Mouse (Mus musculus) T-cell, adult 66 days (primary cell): Measurements from ENCODE around the gene Col7a1. TPM values are rescaled to one million over a fixed set of nuclear protein-coding genes. Genes with fewer than 3 reads are reported as not detected.

Experiments
- total RNA-seq, 2 experiments: library from RNA; stranded (reverse); gene quantifications; 3 replicates in 1 of 2; 4 replicates in 1 of 2; pipeline ENCODE4 v1.2.4; 2023

Col7a1 gene
- total RNA-seq: 1 to 10 TPM; 3.8 to 5.5 TPM

DNA sequence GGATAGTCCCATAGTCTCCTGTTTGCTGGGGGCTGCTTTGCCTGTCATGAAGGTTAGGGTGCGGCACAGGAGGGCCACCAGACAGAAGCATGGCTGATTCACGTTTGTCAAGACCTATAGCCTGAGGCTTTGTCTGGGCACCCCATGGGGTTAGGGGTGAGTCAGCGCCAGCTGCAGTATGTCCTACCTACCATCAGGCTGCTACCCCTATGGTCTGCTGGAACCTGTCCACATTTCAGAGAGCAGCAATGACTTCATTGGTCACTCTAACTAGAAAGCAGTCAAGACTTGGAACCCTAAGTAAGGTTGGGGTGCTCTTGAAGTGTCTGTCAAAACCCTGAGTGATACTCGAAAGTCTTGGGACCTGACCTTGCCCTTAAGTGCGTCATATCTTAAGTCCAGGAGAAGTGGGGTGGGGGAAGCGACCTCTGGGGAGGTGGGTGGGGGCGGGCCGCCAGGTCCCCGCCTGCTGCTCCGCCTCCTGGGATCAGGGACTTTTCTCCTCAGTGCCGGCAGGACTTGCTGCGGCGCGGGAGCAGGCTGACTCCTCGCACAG lies at the start of gene Col7a1:
Gene Col7a1 (plus strand): TSS at position 506 of the 556 bp plus-strand sequence.

DNA sequence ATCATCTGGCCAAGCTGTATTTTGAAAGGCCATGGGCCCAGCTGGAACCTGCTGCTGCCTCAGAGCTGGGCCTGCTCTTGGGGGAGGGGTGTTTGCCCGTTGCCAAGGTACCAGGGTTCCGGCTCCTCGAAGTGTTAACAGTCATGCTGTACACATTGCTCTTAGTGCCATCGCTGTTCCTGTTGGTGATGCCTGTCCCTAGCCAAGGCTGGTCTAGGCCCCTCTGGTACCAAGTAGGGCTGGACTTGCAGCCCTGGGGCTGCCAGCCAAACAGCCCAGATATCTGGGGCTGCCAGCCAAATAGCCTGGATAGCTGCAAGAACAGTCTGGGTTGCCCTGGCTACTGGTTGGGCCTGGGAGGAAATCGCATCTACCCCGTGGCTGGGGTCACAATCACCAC lies 38.9 kb upstream of the Col7a1 start, which contains the start of gene Tmem89:
Gene Tmem89 (plus strand): TSS at position 129 of the 400 bp plus-strand sequence.

DNA sequence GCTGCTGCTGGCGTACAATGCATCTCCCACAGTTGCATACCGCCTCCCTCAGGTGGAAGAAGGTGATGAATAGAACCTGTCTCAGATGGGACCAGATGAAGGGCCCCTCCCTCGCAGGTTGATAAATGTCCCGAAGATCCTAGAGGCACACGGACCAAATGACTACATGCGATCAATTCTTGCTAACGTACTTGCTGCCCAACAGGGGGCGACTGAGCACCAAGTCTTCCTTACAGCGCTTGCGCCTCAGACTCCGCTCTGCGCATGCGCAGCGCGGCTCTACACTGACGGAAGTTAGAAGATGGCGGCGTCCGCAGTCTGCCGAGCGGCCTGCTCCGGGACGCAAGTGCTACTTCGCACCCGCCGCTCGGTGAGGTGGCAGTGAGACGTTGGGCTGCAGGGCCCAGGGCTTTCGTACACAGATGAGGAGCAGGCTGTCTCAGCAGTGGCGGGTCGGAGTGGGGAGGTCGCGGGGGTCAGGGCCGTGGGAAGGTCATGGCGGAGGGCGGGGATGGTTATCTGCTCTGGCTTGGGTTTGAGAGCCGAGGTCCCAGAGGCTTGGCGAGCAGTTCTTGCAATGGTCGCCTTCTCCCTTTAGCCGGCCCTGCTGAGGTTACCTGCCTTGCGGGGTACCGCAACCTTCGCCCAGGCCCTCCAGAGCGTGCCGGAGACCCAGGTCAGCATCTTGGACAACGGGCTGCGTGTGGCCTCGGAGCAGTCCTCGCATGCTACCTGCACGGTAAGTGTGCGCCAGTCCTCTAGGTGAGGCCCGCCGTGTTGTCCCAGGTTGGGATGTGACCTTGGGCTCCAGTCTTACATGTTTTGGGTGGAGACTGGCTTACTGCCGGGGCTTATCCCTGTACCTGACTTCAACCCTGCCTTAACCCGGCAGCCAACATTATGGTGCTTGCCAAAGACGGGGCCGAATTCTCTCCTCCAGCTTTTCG lies 16.7 kb upstream of the Col7a1 start, which contains the start of gene Uqcrc1:
Gene Uqcrc1 (plus strand): TSS at position 216 of the 947 bp plus-strand sequence.

DNA sequence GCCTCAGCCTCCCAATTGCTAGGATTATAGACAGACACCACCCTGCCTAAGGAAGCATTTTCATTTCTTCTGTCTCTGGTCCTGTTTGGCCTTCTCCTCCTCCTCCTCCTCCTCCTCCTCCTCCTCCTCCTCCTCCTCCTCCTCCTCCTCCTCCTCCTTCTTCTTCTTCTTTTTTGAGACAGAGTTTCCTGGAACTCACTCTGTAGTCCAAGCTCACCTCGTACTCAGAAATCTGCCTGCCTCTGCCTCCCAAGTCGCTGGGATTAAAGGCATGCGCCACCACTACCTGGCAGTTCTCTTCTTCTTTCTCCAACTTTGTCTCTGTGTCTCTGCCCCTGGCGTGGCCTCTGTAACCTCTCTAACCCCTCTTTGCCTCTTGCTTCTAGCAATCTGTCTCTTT lies 32.3 kb downstream of the Col7a1 start, which contains the start of gene Ucn2:
Gene Ucn2 (plus strand): TSS at position 301 of the 400 bp plus-strand sequence.

DNA sequence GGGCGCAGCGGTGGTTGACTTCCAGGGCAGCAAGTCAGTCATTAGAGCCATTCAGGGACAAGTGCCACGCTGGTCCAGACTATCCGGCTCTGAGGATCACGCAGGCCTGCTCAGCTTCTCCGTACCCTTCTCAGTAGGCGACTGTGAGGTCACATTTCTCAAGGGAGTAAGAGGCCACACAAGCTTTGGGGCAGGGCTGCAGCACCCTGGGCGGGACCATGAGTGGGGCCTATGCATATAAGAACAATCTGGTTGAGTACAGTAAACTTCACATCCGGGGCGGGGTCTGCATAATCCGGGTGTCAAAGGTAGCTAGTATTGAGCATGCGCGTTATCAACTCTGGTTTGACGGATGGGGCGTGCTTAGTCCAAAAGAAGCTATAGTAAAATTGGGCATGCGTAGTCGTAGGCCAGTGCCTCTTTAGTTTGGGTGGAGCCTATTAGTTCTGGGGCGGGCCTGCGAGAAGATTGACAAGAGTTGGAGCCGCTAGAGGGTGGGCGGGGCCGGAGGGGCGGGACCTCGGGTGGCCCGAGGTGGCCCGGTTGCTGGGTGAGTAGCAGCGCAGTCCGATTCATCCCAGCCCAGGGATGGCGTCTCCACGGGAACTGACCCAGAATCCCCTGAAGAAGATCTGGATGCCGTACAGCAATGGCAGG lies 38.2 kb downstream of the Col7a1 start, which contains the start of gene Pfkfb4:
Gene Pfkfb4 (plus strand): TSS at position 351 of the 657 bp plus-strand sequence.

Other genes starting within 250 kb of the Col7a1 start
- gene Ip6k2, start 169.8 kb upstream of the Col7a1 start, total RNA-seq: 10 to 100 TPM; 72.5 to 85.3 TPM
- gene Nckipsd, start 145.2 kb upstream of the Col7a1 start, total RNA-seq: 10 to 100 TPM; 12.6 to 12.7 TPM
- gene Celsr3, start 127.3 kb upstream of the Col7a1 start, total RNA-seq: under 1 TPM in 1 of 2 experiments, not detected in 1; 0.06 TPM
- 10 to 100 TPM; 20.2 to 20.6 TPM for gene Slc26a6, start 100.3 kb upstream of the Col7a1 start, total RNA-seq
- gene Tmem89, start 39.0 kb upstream of the Col7a1 start, total RNA-seq: 1 to 10 TPM; 1.7 to 2.2 TPM
- 100 to 1,000 TPM; 179 to 187 TPM for gene Uqcrc1, start 17.0 kb upstream of the Col7a1 start, total RNA-seq
- gene Ucn2, start 32.4 kb downstream of the Col7a1 start, total RNA-seq: not detected
- 10 to 100 TPM; 14.0 to 15.2 TPM for gene Pfkfb4, start 38.2 kb downstream of the Col7a1 start, total RNA-seq
- gene Shisa5, start 85.0 kb downstream of the Col7a1 start, total RNA-seq: 1,000 to 10,000 TPM; 2,642 to 2,894 TPM
- gene Trex1, start 106.1 kb downstream of the Col7a1 start, total RNA-seq: 10 to 100 TPM; 15.0 to 18.6 TPM
- gene Atrip, start 120.5 kb downstream of the Col7a1 start, total RNA-seq: 10 to 100 TPM; 37.6 to 38.0 TPM
- gene Ccdc51, start 128.9 kb downstream of the Col7a1 start, total RNA-seq: 10 to 100 TPM in 1 of 2 experiments, 1 to 10 TPM in 1; 8.0 to 12.0 TPM
- gene Tma7, start 129.0 kb downstream of the Col7a1 start, total RNA-seq: 100 to 1,000 TPM; 310 to 372 TPM
- 1 to 10 TPM; 2.6 to 4.7 TPM for gene Plxnb1, start 141.8 kb downstream of the Col7a1 start, total RNA-seq
- not detected for gene Fbxw21, start 208.5 kb downstream of the Col7a1 start, total RNA-seq
- gene Fbxw13, start 242.4 kb downstream of the Col7a1 start, total RNA-seq: not detected